Mouse (Mus musculus) spleen, adult 2 months (tissue): Measurements from ENCODE around the gene Ccdc91.

Experiments
- CTCF ChIP-seq: fragments of 200-500 bp; IDR thresholded peaks from 2 replicates; pipeline ENCODE4 v1.5.1; 2011; ENCODE audit warnings: mild to moderate bottlenecking, inconsistent platforms; ENCODE audit not compliant: insufficient read depth, insufficient read length, insufficient replicate concordance; ENCODE audit errors: extremely low read depth
- POLR2A ChIP-seq: fragments of 200-500 bp; IDR thresholded peaks from 2 replicates; pipeline ENCODE4 v1.6.1; 2011; ENCODE audit warnings: low read depth, low read length, inconsistent platforms

DNA sequence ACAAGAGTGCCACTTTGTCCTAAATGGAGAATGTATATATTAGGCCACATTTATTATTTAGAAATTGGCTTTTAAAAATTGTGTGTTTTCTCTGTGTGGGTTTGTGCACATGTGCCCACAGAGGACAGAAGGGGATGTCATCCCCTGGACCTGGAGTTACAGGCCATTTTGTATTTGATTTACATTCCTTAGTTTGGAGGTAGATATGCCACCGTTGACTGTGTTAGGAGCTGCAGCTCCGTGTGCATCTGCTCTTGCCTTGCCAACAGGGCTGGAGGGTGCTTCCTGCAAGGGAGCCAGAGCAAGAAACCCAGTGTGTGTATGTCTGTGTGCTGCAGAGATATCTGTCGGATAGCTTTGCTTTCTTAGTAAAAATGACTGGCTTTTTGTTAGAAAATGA, 83.7 kb downstream of the Ccdc91 start:
- TF ChIP-seq CTCF (no peak), POLR2A (no peak)
